Mouse (Mus musculus): Measurements from ENCODE around the gene Cryzl1. TPM values are rescaled to one million over a fixed set of nuclear protein-coding genes. Genes with fewer than 3 reads are reported as not detected.
A peak's percentile ranks its signal among the peaks of the same experiment; 100 is the strongest.

The Cryzl1 gene
- total RNA-seq, 2 experiments from 2014 or later: 45.9 TPM

GRCm38 (mm10) chr16:91688619-91689334 lies 40.0 kb downstream of the Cryzl1 start, which contains the start of gene Donson:
Gene Donson (minus strand): TSS chr16:91688770.
- peak; percentile 92 to 96 for DNase-seq (ENCODE audit: low spot score in 2 of 2)

DNA sequence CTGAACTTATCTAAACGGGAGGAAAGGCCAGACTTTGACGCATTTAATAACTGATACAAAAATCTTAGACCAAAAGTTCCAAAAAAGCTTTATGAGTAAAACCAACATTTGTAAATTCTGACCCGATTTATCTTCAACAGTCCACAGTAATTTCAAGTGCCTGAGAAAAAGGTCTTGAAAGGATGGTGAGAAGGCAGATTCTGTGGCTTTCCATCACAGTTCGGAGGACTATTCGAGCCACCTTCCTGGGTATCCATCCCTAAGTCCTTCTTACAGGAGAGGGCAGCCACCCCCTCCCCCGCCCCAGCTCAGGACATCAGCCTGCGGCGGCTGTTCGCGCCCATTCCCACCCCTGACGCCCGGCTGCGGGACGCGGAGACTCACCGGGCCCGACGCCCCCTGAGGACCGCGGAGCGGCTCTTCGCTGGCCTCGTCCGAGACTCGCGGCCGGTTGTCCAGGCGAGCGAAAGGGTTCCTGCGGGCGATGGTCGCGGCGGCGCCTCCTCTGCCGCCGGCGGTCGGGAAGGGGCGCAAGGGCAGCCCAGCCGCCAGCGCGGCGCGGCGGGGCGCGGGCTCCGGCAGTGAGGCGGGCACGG lies 40.7 kb downstream of the Cryzl1 start:
- DNase-seq (ENCODE audit: low spot score in 2 of 2): no peak

DNA sequence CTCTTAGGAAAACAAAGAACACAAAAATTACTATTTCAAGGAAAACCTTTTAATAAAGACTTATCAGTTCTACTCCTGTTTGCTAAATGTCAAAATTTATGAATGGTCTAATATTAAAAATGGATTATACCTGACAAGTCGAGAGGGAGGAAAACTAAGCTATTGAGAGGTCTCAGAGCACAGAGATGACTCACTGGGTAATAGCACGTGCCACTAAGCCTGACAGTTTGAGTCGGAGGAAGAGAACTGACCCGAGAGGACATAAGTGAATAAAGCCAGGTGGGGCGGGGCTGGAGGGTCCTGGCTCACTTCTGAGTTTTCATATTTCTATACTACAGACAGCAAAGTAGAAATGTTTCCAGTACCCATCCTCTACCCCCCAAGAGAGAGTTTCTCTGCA lies 42.4 kb downstream of the Cryzl1 start:
- DNase-seq (ENCODE audit: low spot score in 2 of 2): no peak

DNA sequence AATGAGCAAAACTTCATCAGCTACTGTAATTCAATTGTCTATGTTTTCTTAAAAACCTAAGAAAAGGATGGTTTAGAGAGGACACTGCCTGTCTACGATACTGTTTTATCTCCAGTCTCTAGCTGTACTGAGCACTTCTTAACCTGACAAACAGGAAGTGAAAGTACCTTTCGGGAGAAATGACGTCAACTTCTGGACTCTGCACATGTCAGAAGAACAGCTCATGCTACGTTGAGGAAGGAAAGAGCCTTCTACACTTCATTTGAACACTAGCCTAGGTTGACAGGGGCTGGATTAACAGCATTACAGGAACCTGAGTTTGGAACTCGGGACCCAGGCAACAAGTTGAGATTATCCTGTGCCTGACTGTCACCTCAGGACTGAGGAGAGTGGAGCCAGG lies 43.2 kb downstream of the Cryzl1 start:
- no peak for DNase-seq (ENCODE audit: low spot score in 2 of 2)

DNA sequence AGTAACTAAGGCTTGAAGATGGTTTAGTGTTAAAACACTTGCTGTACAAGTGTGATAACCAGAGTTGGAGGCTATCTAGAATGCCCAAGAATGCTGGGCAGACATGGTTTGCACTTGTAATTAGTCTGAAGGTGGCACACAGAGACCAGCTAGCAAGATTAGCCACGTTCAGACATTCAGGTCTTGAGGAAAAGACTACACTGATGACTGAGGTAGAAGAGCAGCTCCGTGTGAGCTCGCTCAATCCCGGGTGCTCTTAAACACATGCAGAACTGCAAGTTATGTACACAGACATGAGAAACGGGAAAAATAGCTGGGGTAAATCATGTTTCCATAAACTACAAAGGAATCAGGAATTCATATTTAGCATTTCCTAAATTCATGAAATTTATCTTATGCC lies 48.1 kb downstream of the Cryzl1 start:
- DNase-seq (ENCODE audit: low spot score in 2 of 2): no peak

DNA sequence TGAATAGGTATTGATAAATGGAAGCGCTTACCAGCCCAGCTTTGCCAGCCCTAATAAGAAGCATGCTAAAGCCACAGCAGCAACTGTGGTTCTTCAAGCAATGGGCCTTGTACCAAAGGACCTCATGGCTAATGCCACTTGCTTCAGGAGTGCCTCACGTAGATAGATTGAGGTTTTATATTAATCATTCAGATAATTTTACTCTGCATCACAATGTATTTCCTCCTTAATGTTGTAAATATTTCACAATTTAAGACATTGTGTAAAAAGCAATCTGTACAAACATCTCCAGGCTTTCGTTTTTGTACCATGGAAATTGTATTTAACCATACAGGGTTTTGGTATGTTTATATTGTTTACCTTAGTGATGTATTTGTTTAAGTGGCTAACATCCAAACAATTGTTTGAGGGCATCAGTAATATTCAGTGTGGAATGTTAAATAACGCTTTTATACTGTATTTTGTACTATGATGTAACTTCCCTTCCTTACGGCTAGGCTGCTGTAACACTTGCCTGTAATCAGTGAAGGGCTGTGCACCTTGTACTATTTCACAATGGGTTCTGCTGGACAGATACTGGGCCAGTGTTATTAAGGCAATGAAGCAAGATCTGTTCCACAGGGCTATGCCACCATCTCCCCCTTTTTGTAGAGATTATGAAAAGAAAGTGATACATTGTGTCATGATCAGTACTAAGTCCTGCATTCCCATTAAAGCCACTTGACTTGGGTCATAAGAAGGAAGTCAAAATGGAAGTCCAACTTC lies 50.4 kb downstream of the Cryzl1 start:
- no peak for DNase-seq (ENCODE audit: low spot score in 2 of 2)

DNA sequence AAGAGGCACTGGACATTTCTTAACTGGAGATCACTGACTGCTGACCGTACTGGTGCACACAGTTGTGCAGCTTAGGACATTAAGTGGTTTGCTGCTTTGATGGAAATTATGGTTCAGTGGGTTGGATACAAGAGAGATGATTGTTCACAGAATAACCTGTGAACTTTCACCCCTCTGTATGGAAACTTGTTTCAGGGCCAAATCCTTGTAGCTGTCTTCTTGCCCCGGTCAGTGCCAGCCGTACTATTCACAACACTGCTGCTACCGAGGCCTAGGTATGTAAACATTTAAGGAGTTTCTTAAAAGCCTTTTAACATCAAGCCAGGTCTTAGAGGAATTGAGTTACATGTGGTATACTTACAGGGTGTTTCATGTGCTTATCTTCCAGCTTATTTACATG lies 54.3 kb downstream of the Cryzl1 start:
- no peak for DNase-seq (ENCODE audit: low spot score in 2 of 2)

- no peak for DNase-seq (ENCODE audit: low spot score in 2 of 2)
These were observed 65.0 kb downstream of the Cryzl1 start for GRCm38 (mm10) chr16:91663795-91664194.

GRCm38 (mm10) chr16:91662336-91662735 lies 66.4 kb downstream of the Cryzl1 start:
- DNase-seq (ENCODE audit: low spot score in 2 of 2): no peak

- DNase-seq (ENCODE audit: low spot score in 2 of 2): no peak
These were observed 67.4 kb downstream of the Cryzl1 start for GRCm38 (mm10) chr16:91661397-91661796.

DNA sequence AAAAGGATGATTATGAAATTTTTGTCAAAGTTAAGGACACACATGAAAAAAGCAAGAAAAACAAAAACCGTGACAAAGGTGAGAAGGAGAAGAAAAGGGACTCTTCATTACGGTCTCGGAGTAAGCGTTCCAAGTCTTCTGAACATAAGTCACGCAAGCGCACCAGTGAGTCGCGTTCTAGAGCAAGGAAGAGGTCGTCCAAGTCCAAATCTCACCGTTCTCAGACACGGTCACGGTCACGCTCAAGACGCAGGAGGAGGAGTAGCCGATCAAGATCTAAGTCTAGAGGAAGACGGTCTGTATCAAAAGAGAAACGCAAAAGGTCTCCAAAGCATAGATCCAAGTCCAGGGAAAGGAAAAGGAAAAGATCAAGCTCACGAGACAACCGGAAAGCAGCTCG lies 69.0 kb downstream of the Cryzl1 start:
- DNase-seq (ENCODE audit: low spot score in 2 of 2): no peak

DNA sequence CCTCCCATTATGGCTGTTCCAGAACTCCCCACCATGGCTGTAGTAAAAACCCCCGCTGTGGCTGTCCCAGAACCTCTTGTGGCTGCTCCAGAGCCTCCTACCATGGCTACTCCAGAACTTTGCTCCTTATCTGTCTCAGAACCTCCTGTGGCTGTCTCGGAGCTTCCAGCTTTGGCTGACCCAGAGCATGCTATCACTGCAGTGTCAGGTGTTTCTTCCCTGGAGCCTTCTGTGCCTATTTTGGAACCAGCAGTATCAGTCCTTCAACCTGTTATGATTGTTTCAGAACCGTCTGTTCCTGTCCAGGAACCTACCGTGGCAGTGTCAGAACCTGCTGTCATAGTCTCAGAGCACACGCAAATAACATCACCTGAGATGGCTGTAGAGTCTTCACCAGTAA lies 70.3 kb downstream of the Cryzl1 start:
- no peak for DNase-seq (ENCODE audit: low spot score in 2 of 2)

DNA sequence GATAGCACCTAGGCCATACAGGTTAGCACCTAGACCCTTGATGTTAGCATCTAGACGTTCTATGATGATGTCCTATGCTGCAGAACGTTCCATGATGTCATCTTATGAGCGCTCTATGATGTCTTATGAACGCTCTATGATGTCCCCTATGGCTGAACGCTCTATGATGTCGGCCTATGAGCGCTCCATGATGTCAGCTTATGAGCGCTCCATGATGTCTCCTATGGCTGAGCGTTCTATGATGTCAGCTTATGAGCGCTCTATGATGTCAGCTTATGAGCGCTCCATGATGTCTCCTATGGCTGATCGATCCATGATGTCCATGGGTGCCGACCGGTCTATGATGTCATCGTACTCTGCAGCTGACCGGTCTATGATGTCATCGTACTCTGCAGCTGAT lies 71.5 kb downstream of the Cryzl1 start:
- no peak for DNase-seq (ENCODE audit: low spot score in 2 of 2)

DNA sequence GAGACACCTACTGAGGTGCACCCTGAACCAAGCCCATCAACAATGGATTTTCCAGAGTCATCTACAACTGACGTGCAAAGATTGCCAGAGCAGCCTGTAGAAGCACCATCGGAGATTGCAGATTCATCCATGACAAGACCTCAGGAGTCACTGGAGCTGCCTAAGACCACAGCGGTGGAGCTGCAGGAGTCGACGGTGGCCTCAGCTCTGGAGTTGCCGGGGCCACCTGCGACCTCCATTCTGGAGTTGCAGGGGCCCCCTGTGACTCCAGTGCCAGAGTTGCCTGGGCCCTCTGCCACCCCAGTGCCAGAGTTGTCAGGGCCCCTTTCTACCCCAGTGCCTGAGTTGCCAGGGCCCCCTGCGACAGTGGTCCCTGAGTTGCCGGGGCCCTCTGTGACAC lies 73.5 kb downstream of the Cryzl1 start:
- DNase-seq (ENCODE audit: low spot score in 2 of 2): no peak

- DNase-seq (ENCODE audit: low spot score in 2 of 2): no peak
These were observed 76.6 kb downstream of the Cryzl1 start for GRCm38 (mm10) chr16:91652191-91652590.

- DNase-seq (ENCODE audit: low spot score in 2 of 2): no peak
These were observed 79.0 kb downstream of the Cryzl1 start for GRCm38 (mm10) chr16:91649781-91650180.

DNA sequence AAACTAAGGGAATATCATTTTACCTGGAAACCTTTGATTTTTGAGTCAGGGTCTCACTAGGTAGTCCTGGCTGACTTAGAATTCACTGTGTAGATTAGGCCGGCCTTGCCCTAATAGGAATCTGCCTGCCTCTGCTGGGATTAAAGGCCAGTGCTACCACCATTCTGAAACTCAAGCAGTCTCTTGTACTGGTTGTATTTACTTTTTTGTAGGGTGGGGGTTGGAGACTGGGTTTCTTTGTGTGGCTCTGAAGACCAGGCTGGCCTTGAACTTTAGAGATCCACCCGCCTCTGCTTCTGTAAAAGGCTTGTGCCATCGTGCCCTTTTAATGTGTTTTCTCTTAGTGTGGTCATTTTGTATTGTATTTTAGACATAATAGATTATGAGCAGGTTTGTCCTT lies 79.5 kb downstream of the Cryzl1 start:
- DNase-seq (ENCODE audit: low spot score in 2 of 2): no peak

- DNase-seq (ENCODE audit: low spot score in 2 of 2): peak; percentile 81 to 86
These were observed 80.6 kb downstream of the Cryzl1 start for GRCm38 (mm10) chr16:91648220-91648550.

- peak; percentile 89 to 91 for DNase-seq (ENCODE audit: low spot score in 2 of 2)
These were observed 81.1 kb downstream of the Cryzl1 start, which contains the start of gene Son for GRCm38 (mm10) chr16:91647461-91648219. Gene Son (plus strand): TSS chr16:91647506.

DNA sequence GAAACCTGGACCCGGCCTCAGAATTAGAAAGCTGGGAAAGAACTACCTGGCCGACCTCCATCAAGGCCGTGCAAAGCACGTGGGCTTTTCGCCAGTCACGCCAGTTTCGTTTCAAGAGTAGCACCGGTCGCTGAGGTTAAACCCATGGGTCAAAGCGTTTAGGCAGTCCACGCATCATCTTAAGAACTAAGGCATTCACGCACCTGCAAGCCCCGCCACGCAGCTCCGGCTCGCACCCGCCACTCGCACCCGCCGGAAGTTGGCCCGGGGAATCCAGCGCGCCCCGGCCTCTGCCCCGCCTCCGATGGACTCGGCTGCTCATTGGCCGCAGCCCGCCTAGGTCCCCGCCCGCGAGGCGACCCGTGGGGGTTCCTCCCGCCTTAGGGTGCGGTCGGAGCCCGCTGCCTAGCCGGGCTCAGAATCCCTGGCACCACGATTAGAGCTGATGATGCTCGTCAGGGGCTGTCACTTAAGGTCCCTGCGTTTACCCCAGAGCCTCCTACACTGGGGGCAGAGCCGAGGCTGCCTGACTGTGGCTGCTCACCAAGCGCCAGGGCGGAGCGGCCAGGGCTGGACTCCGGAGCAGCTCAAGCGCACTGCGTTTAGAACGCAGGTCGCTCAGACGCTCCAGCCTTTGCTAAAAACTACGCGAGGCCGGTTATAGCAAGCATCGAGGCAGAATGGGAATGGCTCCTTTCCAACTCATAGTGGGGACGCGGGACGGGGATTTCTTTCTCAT lies 81.9 kb downstream of the Cryzl1 start, which contains the start of gene Gart:
Gene Gart (minus strand): TSS at position 272 of the 739 bp plus-strand sequence.
- DNase-seq (ENCODE audit: low spot score in 2 of 2): peak; percentile 94

Data from adrenal gland, adult 18-20 months (tissue).